Mouse (Mus musculus) liver, embryonic 16.5 days (tissue): ENCODE measurements at regions not wholly inside any gene's neighbourhood (a gene's known extent, or its start where the extent isn't known, plus 50 kb on each side); places are given as distances from the start of the nearest gene placed in this dataset.

ENCODE experiments used
- ATAC-seq: fragments of 200-750 bp; cut with Nextera tagmentation; 2 replicates; pipeline ENCODE4 v1.8.0; 2017; ENCODE audit warnings: low read depth, mild to moderate bottlenecking, moderate number of reproducible peaks, moderate library complexity
- H3K27ac ChIP-seq: fragments of 300-500 bp; sonication (generic); 2 replicates; pipeline ENCODE4 v1.5.1; 2014; ENCODE audit warnings: mild to moderate bottlenecking, low read length
- H3K27me3 ChIP-seq: fragments of 300-500 bp; sonication (generic); 2 replicates; pipeline ENCODE4 v1.6.1; 2014; ENCODE audit warnings: low read depth, low read length, mixed read lengths; ENCODE audit not compliant: control insufficient read depth, insufficient read depth
- H3K36me3 ChIP-seq: fragments of 300-500 bp; sonication (generic); 2 replicates; pipeline ENCODE4 v1.6.1; 2014; ENCODE audit warnings: mild to moderate bottlenecking; ENCODE audit not compliant: control insufficient read depth, insufficient read depth
- H3K4me1 ChIP-seq: fragments of 300-500 bp; sonication (generic); 2 replicates; pipeline ENCODE4 v1.6.1; 2014; ENCODE audit warnings: low read depth, low read length, mixed read lengths; ENCODE audit not compliant: control insufficient read depth
- H3K4me2 ChIP-seq: fragments of 300-500 bp; sonication (generic); 2 replicates; pipeline ENCODE4 v1.6.1; 2014; ENCODE audit warnings: low read depth, low read length, mixed read lengths
- H3K4me3 ChIP-seq: fragments of 300-500 bp; sonication (generic); 2 replicates; pipeline ENCODE4 v1.5.1; 2014; ENCODE audit warnings: low read depth, mild to moderate bottlenecking, low read length
- H3K9ac ChIP-seq: fragments of 300-500 bp; sonication (generic); 2 replicates; pipeline ENCODE4 v1.6.1; 2014; ENCODE audit warnings: low read depth, low read length
- H3K9me3 ChIP-seq: fragments of 300-500 bp; sonication (generic); replicated peaks from 2 replicates; pipeline ENCODE4 v1.6.1; 2016; ENCODE audit warnings: low read length; ENCODE audit not compliant: control insufficient read depth
- WGBS: fragments of 180-500 bp; shearing (Covaris S2); extraction: QIAGEN DNeasy Blood & Tissue Kit; methylation state at CpG from one replicate; pipeline ENCODE4 v1.1.7; 2014; ENCODE audit not compliant: insufficient replicate concordance; 5-methylcytosine and 5-hydroxymethylcytosine counted together

GRCm38 (mm10) chr6:49985127-49985526, 124.9 kb upstream of the Mpp6 start:
- WGBS, result 41% methylated on average over 6 of the region's 6 CpGs
- Histone ChIP-seq H3K4me2 (no peak overlapping the region), H3K9me3 (no peaks in the 10 kb centered on the region), H3K4me1 (no peaks in the 10 kb centered on the region), H3K9ac (no peak overlapping the region), H3K36me3 (no peaks in the 10 kb centered on the region), H3K27me3 (no peaks in the 10 kb centered on the region), H3K4me3 (no peak overlapping the region), H3K27ac (no peak overlapping the region)
- no peak for ATAC-seq

- ATAC-seq, result no peak
- no peak overlapping the region for H3K4me2 ChIP-seq
- no peaks in the 10 kb centered on the region for H3K9me3 ChIP-seq
- 62% methylated on average over 5 of the region's 5 CpGs for WGBS
- no peaks in the 10 kb centered on the region for H3K36me3 ChIP-seq
- no peaks in the 10 kb centered on the region for H3K27me3 ChIP-seq
- no peak overlapping the region for H3K9ac ChIP-seq
- H3K4me1 ChIP-seq, result no peaks in the 10 kb centered on the region
- H3K27ac ChIP-seq, result no peak overlapping the region
- no peak overlapping the region for H3K4me3 ChIP-seq
These were observed 122.9 kb upstream of the Mpp6 start for GRCm38 (mm10) chr6:49987141-49987540.

GRCm38 (mm10) chr6:49987541-49988210, 122.4 kb upstream of the Mpp6 start:
- Histone ChIP-seq H3K36me3 (no peaks in the 10 kb centered on the region), H3K4me1 (no peaks in the 10 kb centered on the region), H3K27me3 (no peaks in the 10 kb centered on the region), H3K9ac (no peak overlapping the region), H3K9me3 (no peaks in the 10 kb centered on the region), H3K27ac (no peak overlapping the region), H3K4me2 (no peak overlapping the region), H3K4me3 (no peak overlapping the region)
- WGBS, result 31% methylated on average over 3 of the region's 3 CpGs
- no peak for ATAC-seq

- Histone ChIP-seq H3K27ac (no peak overlapping the region), H3K9ac (no peak overlapping the region), H3K4me2 (no peak overlapping the region), H3K36me3 (no peaks in the 10 kb centered on the region), H3K4me3 (no peak overlapping the region), H3K27me3 (no peaks in the 10 kb centered on the region), H3K4me1 (no peaks in the 10 kb centered on the region), H3K9me3 (no peaks in the 10 kb centered on the region)
- 46% methylated on average over 9 of the region's 9 CpGs for WGBS
- no peak for ATAC-seq
These were observed 120.2 kb upstream of the Mpp6 start for GRCm38 (mm10) chr6:49989585-49990521.

GRCm38 (mm10) chr6:49990522-49990858, 119.6 kb upstream of the Mpp6 start:
- Histone ChIP-seq H3K4me1 (no peaks in the 10 kb centered on the region), H3K27ac (no peak overlapping the region), H3K9ac (no peak overlapping the region), H3K27me3 (no peaks in the 10 kb centered on the region), H3K4me2 (no peak overlapping the region), H3K9me3 (no peaks in the 10 kb centered on the region), H3K4me3 (no peak overlapping the region), H3K36me3 (no peaks in the 10 kb centered on the region)
- WGBS, result 64% methylated on average over 8 of the region's 8 CpGs
- no peak for ATAC-seq

- H3K4me1 ChIP-seq, result no peaks in the 10 kb centered on the region
- no peaks in the 10 kb centered on the region for H3K36me3 ChIP-seq
- no peaks in the 10 kb centered on the region for H3K9me3 ChIP-seq
- no peak overlapping the region for H3K9ac ChIP-seq
- no peak overlapping the region for H3K27ac ChIP-seq
- H3K4me3 ChIP-seq, result no peak overlapping the region
- 83% methylated on average over 11 of the region's 11 CpGs for WGBS
- ATAC-seq, result no peak
- H3K4me2 ChIP-seq, result no peak overlapping the region
- no peaks in the 10 kb centered on the region for H3K27me3 ChIP-seq
These were observed 110.7 kb upstream of the Mpp6 start for GRCm38 (mm10) chr6:49999365-49999764.

- H3K9me3 ChIP-seq, result no peaks in the 10 kb centered on the region
- no peaks in the 10 kb centered on the region; the same call in 1 of the 2 replicates for H3K4me1 ChIP-seq
- H3K4me2 ChIP-seq, result no peak overlapping the region
- H3K4me3 ChIP-seq, result no peak overlapping the region
- no peak overlapping the region for H3K9ac ChIP-seq
- ATAC-seq, result peak; percentile 56; the same call in 1 of the 2 replicates
- WGBS, result 50% methylated on average over 4 of the region's 4 CpGs
- H3K27ac ChIP-seq, result no peak overlapping the region
- H3K36me3 ChIP-seq, result no peaks in the 10 kb centered on the region
- no peaks in the 10 kb centered on the region for H3K27me3 ChIP-seq
These were observed 102.0 kb upstream of the Mpp6 start for GRCm38 (mm10) chr6:50008074-50008473.

GRCm38 (mm10) chr6:50008869-50009268, 101.2 kb upstream of the Mpp6 start:
- ATAC-seq, result no peak
- Histone ChIP-seq H3K36me3 (no peaks in the 10 kb centered on the region), H3K4me2 (no peak overlapping the region), H3K4me3 (no peak overlapping the region), H3K27me3 (no peaks in the 10 kb centered on the region), H3K9ac (no peak overlapping the region), H3K27ac (no peak overlapping the region), H3K4me1 (no peaks in the 10 kb centered on the region; the same call in 1 of the 2 replicates), H3K9me3 (no peaks in the 10 kb centered on the region)
- 16% methylated on average over 3 of the region's 3 CpGs for WGBS

- Histone ChIP-seq H3K9me3 (no peaks in the 10 kb centered on the region), H3K27me3 (no peaks in the 10 kb centered on the region), H3K36me3 (no peaks in the 10 kb centered on the region), H3K9ac (no peak overlapping the region), H3K4me3 (no peak overlapping the region), H3K4me1 (no peaks in the 10 kb centered on the region; the same call in 1 of the 2 replicates), H3K27ac (no peak overlapping the region), H3K4me2 (no peak overlapping the region)
- whole genome bisulfite sequencing, result 8% methylated on average over 7 of the region's 7 CpGs
- 0 out of 2 replicates have a peak, but pooled peaks have one; percentile 35 for ATAC-seq
These were observed 100.7 kb upstream of the Mpp6 start for GRCm38 (mm10) chr6:50009339-50009738.
